ENCODE assay signal across 8 mouse cellular contexts in genomic region chr10:80292251-80293146, GRCm38 (mm10). TPM values are rescaled to one million over a fixed set of nuclear protein-coding genes. Genes with fewer than 3 reads are reported as not detected.
DNase-seq lines count a peak whose midpoint lies in the region; ATAC-seq lines count a peak whose summit lies in the region.

TSS of gene Rps15 (plus strand) at chr10:80292453.

- H3K36me3 ChIP-seq in hindbrain, embryonic 12.5 days = peaks cover 33% of the 10 kb centered on the region

- H3K27ac ChIP-seq in hindbrain, embryonic 12.5 days = peak within 1 kb of the TSS; percentile 90

- H3K4me2 ChIP-seq in hindbrain, embryonic 12.5 days (replicated peaks) = peak within 1 kb of the TSS; percentile 99

- peak within 1 kb of the TSS; percentile 99 for H3K9ac ChIP-seq in hindbrain, embryonic 12.5 days

- peak within 1 kb of the TSS; percentile 96 for H3K4me3 ChIP-seq in hindbrain, embryonic 12.5 days

- H3K27me3 ChIP-seq in hindbrain, embryonic 12.5 days = peaks cover under 1% of the 10 kb centered on the region; the same call in 1 of the 2 replicates

- peak; percentile 75 for ATAC-seq in hindbrain, embryonic 12.5 days (ENCODE audit: low FRiP score)

- DNase-seq in NIH3T3 (ENCODE audit: low read depth) = peak; percentile 98
- peak; percentile 99 for DNase-seq in cerebellum, postnatal 10 days
- peak; percentile 87 to 93 for DNase-seq in frontal cortex, postnatal 10 days (ENCODE audit: low spot score in 2 of 2)
- DNase-seq in layer of hippocampus, postnatal 14 days (ENCODE audit: low spot score in 2 of 2) = peak; percentile 92 to 95
- peak; percentile 96 for DNase-seq in lung, postnatal 14 days
- DNase-seq in retina, adult 2 months (ENCODE audit: low read depth, low spot score) = peak; percentile 86
- peak; percentile 93 to 95 for DNase-seq in thymus, postnatal 36 days

- under 1% methylated on average over 70 of the region's 72 CpGs for WGBS in hindbrain, embryonic 12.5 days

- peaks cover 34% of the 10 kb centered on the region for H3K4me1 ChIP-seq in hindbrain, embryonic 12.5 days

- no peaks in the 10 kb centered on the region for H3K9me3 ChIP-seq in hindbrain, embryonic 12.5 days (replicated peaks)

RNA-seq across cellular contexts. Expression of gene Rps15, which starts in this region (rescaled TPM):
- polyA plus RNA-seq in hindbrain, embryonic 12.5 days (2016; fragmentation: Nextera tagmentation; extraction: Ambion mirVana) = 530 and 668 TPM in 2 replicates
- 100 to 1,000 TPM; 727 to 762 TPM for total RNA-seq in layer of hippocampus, postnatal 14 days (2021)

Comparison
In these comparisons a context has a peak if more than half of its experiments do, and no peak if none do; other contexts are left out.
1. Peak in every context shown above with its lines: DNase-seq, ATAC-seq, H3K4me3 ChIP-seq and H3K27ac ChIP-seq.